Mouse (Mus musculus) hindbrain, embryonic 16.5 days (tissue): ENCODE results near the gene Cers3. TPM values are rescaled to one million over a fixed set of nuclear protein-coding genes. Genes with fewer than 3 reads are reported as not detected.

Experiments used
- ATAC-seq: fragments of 200-750 bp; cut with Nextera tagmentation; 2 replicates; pipeline ENCODE4 v1.8.0; 2017; ENCODE audit warnings: moderate TSS enrichment, moderate library complexity
- H3K27ac ChIP-seq: fragments of 300-500 bp; sonication (generic); 2 replicates; pipeline ENCODE4 v1.5.1; 2014; ENCODE audit warnings: low read depth, mild to moderate bottlenecking, control low read depth, low read length, moderate library complexity
- H3K27me3 ChIP-seq: fragments of 300-500 bp; sonication (generic); replicated peaks from 2 replicates; pipeline ENCODE4 v1.6.1; 2014; ENCODE audit warnings: low read length; ENCODE audit not compliant: control insufficient read depth, insufficient read depth
- H3K36me3 ChIP-seq: fragments of 300-500 bp; sonication (generic); 2 replicates; pipeline ENCODE4 v1.6.1; 2014; ENCODE audit warnings: mild to moderate bottlenecking, low read length, moderate library complexity, mixed read lengths; ENCODE audit not compliant: control insufficient read depth, insufficient read depth
- H3K4me1 ChIP-seq: fragments of 300-500 bp; sonication (generic); 2 replicates; pipeline ENCODE4 v1.6.1; 2014; ENCODE audit warnings: low read depth, low read length; ENCODE audit not compliant: control insufficient read depth, insufficient read depth
- H3K4me2 ChIP-seq: fragments of 300-500 bp; sonication (generic); 2 replicates; pipeline ENCODE4 v1.6.1; 2014; ENCODE audit warnings: mild to moderate bottlenecking, low read length, control low read depth, moderate library complexity
- H3K4me3 ChIP-seq: fragments of 300-500 bp; sonication (generic); 2 replicates; pipeline ENCODE4 v1.5.1; 2014; ENCODE audit warnings: mild to moderate bottlenecking, low read length, control low read depth, moderate library complexity
- H3K9ac ChIP-seq: fragments of 300-500 bp; sonication (generic); 2 replicates; pipeline ENCODE4 v1.6.1; 2014; ENCODE audit warnings: low read depth, mild to moderate bottlenecking, control low read depth, low read length, moderate library complexity
- H3K9me3 ChIP-seq: fragments of 300-500 bp; sonication (generic); 2 replicates; pipeline ENCODE4 v1.6.1; 2014; ENCODE audit warnings: mild to moderate bottlenecking, low read length, moderate library complexity; ENCODE audit not compliant: control insufficient read depth
- WGBS: fragments of 180-500 bp; shearing (Covaris S2); extraction: QIAGEN DNeasy Blood & Tissue Kit; methylation state at CpG from one replicate; pipeline ENCODE4 v1.1.7; 2014; 5-methylcytosine and 5-hydroxymethylcytosine counted together
- polyA plus RNA-seq: library from polyadenylated mRNA; unstranded; fragments of >200 nt; fragmentation: Nextera tagmentation; extraction: Ambion mirVana; gene quantifications from 2 replicates; pipeline ENCODE4 v1.2.1, GENCODE M21; 2015

The Cers3 gene
- polyA plus RNA-seq, 1 experiment from 2014 or later: 0.40 TPM

- H3K36me3 ChIP-seq: no peaks in the 10 kb centered on the region
- no peak overlapping the region for H3K27ac ChIP-seq
- WGBS: 82% methylated on average over 5 of the region's 5 CpGs
- no peak overlapping the region for H3K4me2 ChIP-seq
- H3K9ac ChIP-seq: no peak overlapping the region
- H3K27me3 ChIP-seq: no peaks in the 10 kb centered on the region
- H3K9me3 ChIP-seq: no peaks in the 10 kb centered on the region
- H3K4me3 ChIP-seq: no peak overlapping the region
- no peak for ATAC-seq
- H3K4me1 ChIP-seq: no peaks in the 10 kb centered on the region
Observed at GRCm38 (mm10) chr7:66769902-66770301, 26.6 kb downstream of the Cers3 start.

GRCm38 (mm10) chr7:66770706-66771105 is 27.4 kb downstream of the Cers3 start:
- no peak overlapping the region for H3K9ac ChIP-seq
- 82% methylated on average over 3 of the region's 3 CpGs for WGBS
- no peak for ATAC-seq
- H3K4me3 ChIP-seq: no peak overlapping the region
- H3K36me3 ChIP-seq: no peaks in the 10 kb centered on the region
- H3K4me2 ChIP-seq: no peak overlapping the region
- no peaks in the 10 kb centered on the region for H3K4me1 ChIP-seq
- H3K27ac ChIP-seq: no peak overlapping the region
- no peaks in the 10 kb centered on the region for H3K27me3 ChIP-seq
- no peaks in the 10 kb centered on the region for H3K9me3 ChIP-seq

- Histone ChIP-seq H3K9me3 (no peaks in the 10 kb centered on the region), H3K27me3 (no peaks in the 10 kb centered on the region), H3K36me3 (no peaks in the 10 kb centered on the region), H3K9ac (no peak overlapping the region), H3K27ac (no peak overlapping the region), H3K4me1 (no peaks in the 10 kb centered on the region), H3K4me3 (no peak overlapping the region), H3K4me2 (no peak overlapping the region)
- no peak for ATAC-seq
- 83% methylated on average over 6 of the region's 6 CpGs for WGBS
Observed at GRCm38 (mm10) chr7:66771252-66771651, 27.9 kb downstream of the Cers3 start.

GRCm38 (mm10) chr7:66779411-66779810 is 36.1 kb downstream of the Cers3 start:
- no peaks in the 10 kb centered on the region for H3K27me3 ChIP-seq
- no peaks in the 10 kb centered on the region for H3K36me3 ChIP-seq
- H3K4me3 ChIP-seq: no peak overlapping the region
- no peak for ATAC-seq
- H3K9me3 ChIP-seq: no peaks in the 10 kb centered on the region
- WGBS: 72% methylated on average over 2 of the region's 2 CpGs
- no peak overlapping the region for H3K27ac ChIP-seq
- H3K4me1 ChIP-seq: no peaks in the 10 kb centered on the region
- H3K9ac ChIP-seq: no peak overlapping the region
- H3K4me2 ChIP-seq: no peak overlapping the region

- no peak for ATAC-seq
- WGBS: 57% methylated on average over 10 of the region's 10 CpGs
- Histone ChIP-seq H3K27me3 (no peaks in the 10 kb centered on the region), H3K9ac (no peak overlapping the region), H3K4me3 (no peak overlapping the region), H3K27ac (no peak overlapping the region), H3K4me1 (no peaks in the 10 kb centered on the region), H3K36me3 (no peaks in the 10 kb centered on the region), H3K4me2 (no peak overlapping the region), H3K9me3 (no peaks in the 10 kb centered on the region)
Observed at GRCm38 (mm10) chr7:66779944-66780942, 36.9 kb downstream of the Cers3 start.

GRCm38 (mm10) chr7:66786476-66786875 is 43.2 kb downstream of the Cers3 start:
- no peak for ATAC-seq
- no peak overlapping the region for H3K4me3 ChIP-seq
- H3K4me2 ChIP-seq: no peak overlapping the region
- WGBS: 76% methylated on average over 3 of the region's 3 CpGs
- H3K4me1 ChIP-seq: no peaks in the 10 kb centered on the region
- no peaks in the 10 kb centered on the region for H3K9me3 ChIP-seq
- no peak overlapping the region for H3K27ac ChIP-seq
- no peak overlapping the region for H3K9ac ChIP-seq
- no peaks in the 10 kb centered on the region for H3K27me3 ChIP-seq
- no peaks in the 10 kb centered on the region for H3K36me3 ChIP-seq

GRCm38 (mm10) chr7:66787816-66788215 is 44.5 kb downstream of the Cers3 start:
- H3K27me3 ChIP-seq: no peaks in the 10 kb centered on the region
- 85% methylated on average over 2 of the region's 2 CpGs for WGBS

GRCm38 (mm10) chr7:66789860-66790748 is 46.8 kb downstream of the Cers3 start:
- no peak for ATAC-seq
- no peak overlapping the region for H3K9ac ChIP-seq
- 31% methylated on average over 8 of the region's 8 CpGs for WGBS

More at GRCm38 (mm10) chr7:66787816-66788215, 44.5 kb downstream of the Cers3 start:
- ATAC-seq: no peak
- H3K9me3 ChIP-seq: no peaks in the 10 kb centered on the region
- no peaks in the 10 kb centered on the region for H3K36me3 ChIP-seq
- no peaks in the 10 kb centered on the region for H3K4me1 ChIP-seq
- no peak overlapping the region for H3K27ac ChIP-seq
- no peak overlapping the region for H3K9ac ChIP-seq
- H3K4me3 ChIP-seq: no peak overlapping the region
- H3K4me2 ChIP-seq: no peak overlapping the region

GRCm38 (mm10) chr7:66791022-66791421 is 47.7 kb downstream of the Cers3 start:
- Histone ChIP-seq H3K9me3 (no peaks in the 10 kb centered on the region; the same call in 1 of the 2 replicates), H3K4me2 (no peak overlapping the region), H3K27me3 (no peaks in the 10 kb centered on the region), H3K4me3 (no peak overlapping the region), H3K36me3 (no peaks in the 10 kb centered on the region), H3K27ac (no peak overlapping the region), H3K9ac (no peak overlapping the region), H3K4me1 (no peaks in the 10 kb centered on the region)
- no peak for ATAC-seq
- WGBS: 93% methylated on average over 3 of the region's 3 CpGs

More at GRCm38 (mm10) chr7:66789860-66790748, 46.8 kb downstream of the Cers3 start:
- H3K27me3 ChIP-seq: no peaks in the 10 kb centered on the region
- H3K27ac ChIP-seq: no peak overlapping the region
- H3K9me3 ChIP-seq: no peaks in the 10 kb centered on the region; the same call in 1 of the 2 replicates
- H3K4me1 ChIP-seq: no peaks in the 10 kb centered on the region
- H3K4me2 ChIP-seq: no peak overlapping the region
- H3K4me3 ChIP-seq: no peak overlapping the region
- H3K36me3 ChIP-seq: no peaks in the 10 kb centered on the region
